Mouse (Mus musculus) MEL (cell line): Measurements from ENCODE around the gene Tifab. TPM values are rescaled to one million over a fixed set of nuclear protein-coding genes. Genes with fewer than 3 reads are reported as not detected.

Experiments
- DNase-seq: peaks from one replicate; pipeline ENCODE4 v3.0.0; 2011; ENCODE audit warnings: low read depth, low spot score
- H3K27ac ChIP-seq: 2 replicates; pipeline ENCODE4 v1.5.1; 2012; ENCODE audit warnings: low read depth, mild to moderate bottlenecking, control low read depth, low read length, moderate library complexity; ENCODE audit not compliant: control insufficient read depth
- H3K27me3 ChIP-seq, 2 experiments: fragments of 150-350 bp in 1 of 2; sonication (generic) in 1 of 2; 2 replicates each; pipeline ENCODE4 v1.6.1; 2012; ENCODE audit warnings: low read length in 2 of 2, mild to moderate bottlenecking in 2 of 2, improper control_type of control experiment in 1 of 2, moderate library complexity in 1 of 2; ENCODE audit not compliant: insufficient read depth in 2 of 2, control insufficient read depth in 1 of 2
- H3K36me3 ChIP-seq, 2 experiments: 2 replicates each; pipeline ENCODE4 v1.6.1; 2012 to 2014; ENCODE audit warnings: low read length in 2 of 2, improper control_type of control experiment in 1 of 2, inconsistent platforms in 1 of 2, mild to moderate bottlenecking in 1 of 2; ENCODE audit not compliant: insufficient read depth in 2 of 2, control insufficient read depth in 1 of 2
- H3K4me1 ChIP-seq, 2 experiments: fragments of 150-350 bp in 1 of 2; sonication (generic) in 1 of 2; 2 replicates each; pipeline ENCODE4 v1.6.1; 2012; ENCODE audit warnings: low read length in 2 of 2, improper control_type of control experiment in 1 of 2, mild to moderate bottlenecking in 1 of 2; ENCODE audit not compliant: insufficient read depth in 2 of 2, control insufficient read depth in 1 of 2
- H3K4me3 ChIP-seq, 2 experiments: fragments of 150-350 bp in 1 of 2; sonication (generic) in 1 of 2; 2 replicates each; pipeline ENCODE4 v1.5.1; 2012; ENCODE audit warnings: low read depth in 2 of 2, low read length in 2 of 2, mild to moderate bottlenecking in 2 of 2, moderate library complexity in 2 of 2, control low read depth in 1 of 2, improper control_type of control experiment in 1 of 2; ENCODE audit not compliant: control insufficient read depth in 1 of 2, insufficient read depth in 1 of 2
- H3K79me2 ChIP-seq: 2 replicates; pipeline ENCODE4 v1.6.1; 2012; ENCODE audit warnings: mild to moderate bottlenecking, low read length, moderate library complexity; ENCODE audit not compliant: control insufficient read depth, poor library complexity, insufficient read depth
- H3K9ac ChIP-seq: 2 replicates; pipeline ENCODE4 v1.6.1; 2012; ENCODE audit warnings: low read depth, mild to moderate bottlenecking, control low read depth, low read length, moderate library complexity; ENCODE audit not compliant: control insufficient read depth, poor library complexity, severe bottlenecking
- H3K9me3 ChIP-seq: fragments of 150-350 bp; sonication (generic); replicated peaks from 2 replicates; pipeline ENCODE4 v1.6.1; 2012; ENCODE audit warnings: mild to moderate bottlenecking, low read length, improper control_type of control experiment, moderate library complexity; ENCODE audit not compliant: insufficient read depth
- CHD2 ChIP-seq: IDR thresholded peaks from 2 replicates; pipeline ENCODE4 v1.6.1; 2011; ENCODE audit warnings: low read length, improper control_type of control experiment
- EP300 ChIP-seq, 2 experiments: IDR thresholded peaks; 2 replicates each; pipeline ENCODE4 v1.6.1; 2011; ENCODE audit warnings: improper control_type of control experiment in 2 of 2, low read length in 2 of 2, low read depth in 1 of 2, mild to moderate bottlenecking in 1 of 2
- ETS1 ChIP-seq: IDR thresholded peaks from 2 replicates; pipeline ENCODE4 v1.6.1; 2012; ENCODE audit warnings: low read depth, mild to moderate bottlenecking, inconsistent platforms, low read length, improper control_type of control experiment, moderate library complexity
- GABPA ChIP-seq: IDR thresholded peaks from 2 replicates; pipeline ENCODE4 v1.6.1; 2012; ENCODE audit warnings: low read depth, mild to moderate bottlenecking, inconsistent platforms, low read length, improper control_type of control experiment, moderate library complexity
- GATA1 ChIP-seq: IDR thresholded peaks from 2 replicates; pipeline ENCODE4 v1.6.1; 2011; ENCODE audit warnings: low read depth, low read length, improper control_type of control experiment
- HCFC1 ChIP-seq: IDR thresholded peaks from 2 replicates; pipeline ENCODE4 v1.6.1; 2012; ENCODE audit warnings: low read depth, mild to moderate bottlenecking, inconsistent platforms, low read length, improper control_type of control experiment, moderate library complexity
- KAT2A ChIP-seq: conservative IDR thresholded peaks from 2 replicates; pipeline ENCODE4 v1.6.1; 2012; ENCODE audit warnings: low read depth, low read length, improper control_type of control experiment, inconsistent platforms
- MAFK ChIP-seq: IDR thresholded peaks from 2 replicates; pipeline ENCODE4 v1.6.1; 2011; ENCODE audit warnings: low read depth, mild to moderate bottlenecking, low read length, improper control_type of control experiment, borderline replicate concordance
- MAX ChIP-seq: IDR thresholded peaks from 2 replicates; pipeline ENCODE4 v1.6.1; 2011; ENCODE audit warnings: low read length, improper control_type of control experiment
- MAZ ChIP-seq: IDR thresholded peaks from 2 replicates; pipeline ENCODE4 v1.6.1; 2012; ENCODE audit warnings: low read depth, mild to moderate bottlenecking, inconsistent platforms, low read length, improper control_type of control experiment
- MYC ChIP-seq: IDR thresholded peaks from 2 replicates; pipeline ENCODE4 v1.6.1; 2011; ENCODE audit warnings: low read depth, mild to moderate bottlenecking, low read length, improper control_type of control experiment, moderate library complexity
- NELFE ChIP-seq: IDR thresholded peaks from 2 replicates; pipeline ENCODE4 v1.6.1; 2011; ENCODE audit warnings: low read depth, low read length, improper control_type of control experiment
- NRF1 ChIP-seq: IDR thresholded peaks from 2 replicates; pipeline ENCODE4 v1.6.1; 2014; ENCODE audit warnings: low read depth, mild to moderate bottlenecking, inconsistent platforms, low read length, improper control_type of control experiment, moderate library complexity; ENCODE audit not compliant: poor library complexity, insufficient read depth, severe bottlenecking
- POLR2AphosphoS2 ChIP-seq: IDR thresholded peaks from 2 replicates; pipeline ENCODE4 v1.6.1; 2011; ENCODE audit warnings: low read length, improper control_type of control experiment
- POLR2AphosphoS5 ChIP-seq: IDR thresholded peaks from 2 replicates; pipeline ENCODE4 v1.6.1; 2012; ENCODE audit warnings: low read depth, borderline replicate concordance, mild to moderate bottlenecking, inconsistent platforms, low read length, moderate library complexity, mixed read lengths
- RAD21 ChIP-seq: IDR thresholded peaks from 2 replicates; pipeline ENCODE4 v1.6.1; 2011; ENCODE audit warnings: mild to moderate bottlenecking, low read depth, low read length, improper control_type of control experiment
- RCOR1 ChIP-seq: IDR thresholded peaks from 2 replicates; pipeline ENCODE4 v1.6.1; 2012; ENCODE audit warnings: low read depth, mild to moderate bottlenecking, inconsistent platforms, low read length, improper control_type of control experiment
- SIN3A ChIP-seq: IDR thresholded peaks from 2 replicates; pipeline ENCODE4 v1.6.1; 2012; ENCODE audit warnings: low read length, improper control_type of control experiment, inconsistent platforms
- SMC3 ChIP-seq: IDR thresholded peaks from 2 replicates; pipeline ENCODE4 v1.6.1; 2011; ENCODE audit warnings: low read depth, low read length, improper control_type of control experiment
- TBP ChIP-seq: IDR thresholded peaks from 2 replicates; pipeline ENCODE4 v1.8.0; 2011; ENCODE audit warnings: low read depth, low read length, improper control_type of control experiment
- TCF12 ChIP-seq: IDR thresholded peaks from 2 replicates; pipeline ENCODE4 v1.6.1; 2014; ENCODE audit warnings: low read depth, mild to moderate bottlenecking, inconsistent platforms, low read length, improper control_type of control experiment, moderate library complexity
- UBTF ChIP-seq: IDR thresholded peaks from 2 replicates; pipeline ENCODE4 v1.6.1; 2012; ENCODE audit warnings: low read depth, mild to moderate bottlenecking, inconsistent platforms, low read length, improper control_type of control experiment, moderate library complexity, borderline replicate concordance; ENCODE audit not compliant: insufficient read depth
- USF1 ChIP-seq: IDR thresholded peaks from 2 replicates; pipeline ENCODE4 v1.6.1; 2014; ENCODE audit warnings: low read depth, mild to moderate bottlenecking, inconsistent platforms, low read length, improper control_type of control experiment, moderate library complexity
- polyA plus RNA-seq, 2 experiments: library from polyadenylated mRNA; stranded (reverse) in 1 of 2; unstranded in 1 of 2; fragments of >175 nt in 1 of 2; fragments of >200 nt in 1 of 2; gene quantifications; 2 replicates each; pipeline versions ENCODE4 v1.2.1 to v1.2.4; 2012; ENCODE audit warnings: low replicate concordance in 2 of 2, low read depth in 1 of 2; ENCODE audit not compliant: insufficient read length in 2 of 2, insufficient read depth in 1 of 2, missing spikeins in 1 of 2
- total RNA-seq: library from RNA; depleted of rRNA; stranded (reverse); fragments of 300-350 nt; gene quantifications from 2 replicates; pipeline ENCODE4 v1.2.3, GENCODE M21; 2012

The Tifab gene
- total and polyA plus RNA-seq, 3 experiments: not detected

GRCm38 (mm10) chr13:56143151-56143513, 35.6 kb downstream of the Tifab start:
- no peak overlapping the region for H3K27ac ChIP-seq
- TF ChIP-seq RAD21 (no peak), MAZ (no peak), NELFE (no peak), MAX (no peak), ETS1 (no peak), RCOR1 (no peak), POLR2AphosphoS2 (no peak), SIN3A (no peak), POLR2AphosphoS5 (no peak), TBP (no peak), SMC3 (no peak), HCFC1 (no peak), KAT2A (no peak), EP300 (IDR thresholded peaks at IDR 0.05; ENCODE audit: low read depth in 1 of 2, low read length in 2 of 2) (no peak), TCF12 (no peak), CHD2 (no peak), GATA1 (no peak), GABPA (no peak)
- TF ChIP-seq, all 39 proteins: peak for 0
- Histone ChIP-seq H3K9ac (no peak overlapping the region), H3K4me1 (no peaks in the 10 kb centered on the region), H3K27me3 (peaks cover 2 to 5% of the 10 kb centered on the region in 2 experiments; a peak in 2 of 4 replicates), H3K79me2 (no peaks in the 10 kb centered on the region), H3K4me3 (no peak overlapping the region), H3K9me3 (no peaks in the 10 kb centered on the region), H3K36me3 (no peaks in the 10 kb centered on the region)
- no peak for DNase-seq

DNA sequence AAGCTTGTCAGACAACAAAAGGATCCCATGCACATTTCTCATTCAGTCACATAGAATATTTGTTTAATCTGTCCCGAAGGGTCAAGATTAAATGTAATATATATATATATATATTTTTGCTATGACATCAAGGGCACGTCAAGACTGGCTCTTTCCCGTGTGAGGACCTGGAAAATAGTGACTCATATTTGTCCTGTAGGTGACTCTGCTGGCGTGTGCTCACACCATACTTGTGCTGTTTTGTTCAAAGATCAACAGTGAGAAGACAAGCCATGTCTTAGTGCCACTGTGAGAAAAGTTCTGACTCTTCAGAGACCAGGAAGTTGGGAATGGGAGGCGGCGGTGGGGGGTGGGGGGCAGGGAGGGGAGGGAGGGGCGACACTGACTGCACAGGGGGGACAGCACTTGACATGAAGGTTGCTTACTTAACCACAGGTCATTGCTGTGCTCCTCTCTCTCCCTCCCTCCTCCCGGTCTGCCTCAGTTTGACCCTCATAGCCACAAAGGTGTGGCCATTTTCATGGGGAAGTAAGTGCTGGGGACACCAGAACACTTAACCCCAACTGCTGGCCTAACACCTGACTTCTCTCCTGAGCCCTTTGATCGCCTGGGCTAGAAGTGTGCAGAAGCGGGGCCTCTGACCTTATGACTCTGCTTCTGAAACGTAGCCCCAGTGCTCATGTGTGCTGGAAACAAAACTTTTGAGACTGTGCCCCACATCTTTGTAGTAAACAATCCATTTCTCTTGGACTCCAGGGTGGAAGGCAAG, 36.1 kb downstream of the Tifab start:
- no peak overlapping the region for H3K9ac ChIP-seq
- H3K9me3 ChIP-seq: no peaks in the 10 kb centered on the region
- H3K79me2 ChIP-seq: no peaks in the 10 kb centered on the region
- no peak for DNase-seq
- no peaks in the 10 kb centered on the region for H3K4me1 ChIP-seq
- no peaks in the 10 kb centered on the region for H3K36me3 ChIP-seq
- no peak overlapping the region for H3K27ac ChIP-seq
- TF ChIP-seq EP300 (IDR thresholded peaks at IDR 0.05; ENCODE audit: low read depth in 1 of 2, low read length in 2 of 2): no peak
- TF ChIP-seq UBTF: no peak
- no peak for TF ChIP-seq POLR2AphosphoS5
- TF ChIP-seq MAX: no peak
- TF ChIP-seq GATA1: no peak
- no peak for TF ChIP-seq MYC
- TF ChIP-seq MAFK: no peak
- no peak for TF ChIP-seq HCFC1
- TF ChIP-seq NRF1: no peak
- no peak for TF ChIP-seq GABPA
- no peak for TF ChIP-seq TBP
- no peak for TF ChIP-seq USF1
- TF ChIP-seq, all 39 proteins: peak for 0
- Histone ChIP-seq H3K27me3 (peaks cover 2 to 7% of the 10 kb centered on the region in 2 experiments; a peak in 2 of 4 replicates), H3K4me3 (no peak overlapping the region)
